Mouse (Mus musculus) MEL (cell line): Measurements from ENCODE around the gene Glt28d2.

Experiments used
- CHD1 ChIP-seq: IDR thresholded peaks from 2 replicates; pipeline ENCODE4 v1.6.1; 2012; ENCODE audit warnings: low read depth, mild to moderate bottlenecking, inconsistent platforms, low read length, improper control_type of control experiment
- CTCF ChIP-seq, 3 experiments: IDR thresholded peaks in 2 of 3; conservative IDR thresholded peaks in 1 of 3; 2 replicates each; pipeline ENCODE4 v1.5.1; 2011 to 2012; ENCODE audit warnings: low read length in 3 of 3, low read depth in 2 of 3, mild to moderate bottlenecking in 2 of 3, improper control_type of control experiment in 1 of 3, inconsistent platforms in 1 of 3, mixed read lengths in 1 of 3, moderate library complexity in 1 of 3; ENCODE audit not compliant: control insufficient read depth in 1 of 3, insufficient read depth in 1 of 3, poor library complexity in 1 of 3, severe bottlenecking in 1 of 3
- EP300 ChIP-seq, 2 experiments: IDR thresholded peaks; 2 replicates each; pipeline ENCODE4 v1.6.1; 2011; ENCODE audit warnings: improper control_type of control experiment in 2 of 2, low read length in 2 of 2, low read depth in 1 of 2, mild to moderate bottlenecking in 1 of 2
- NELFE ChIP-seq: IDR thresholded peaks from 2 replicates; pipeline ENCODE4 v1.6.1; 2011; ENCODE audit warnings: low read depth, low read length, improper control_type of control experiment
- POLR2A ChIP-seq, 2 experiments: IDR thresholded peaks; 2 replicates each; pipeline ENCODE4 v1.6.1; 2011 to 2012; ENCODE audit warnings: low read length in 2 of 2, mild to moderate bottlenecking in 2 of 2, control low read depth in 1 of 2, improper control_type of control experiment in 1 of 2, low read depth in 1 of 2, moderate library complexity in 1 of 2; ENCODE audit not compliant: control insufficient read depth in 1 of 2, insufficient read depth in 1 of 2, poor library complexity in 1 of 2
- POLR2AphosphoS5 ChIP-seq: IDR thresholded peaks from 2 replicates; pipeline ENCODE4 v1.6.1; 2012; ENCODE audit warnings: low read depth, borderline replicate concordance, mild to moderate bottlenecking, inconsistent platforms, low read length, moderate library complexity, mixed read lengths
- UBTF ChIP-seq: IDR thresholded peaks from 2 replicates; pipeline ENCODE4 v1.6.1; 2012; ENCODE audit warnings: low read depth, mild to moderate bottlenecking, inconsistent platforms, low read length, improper control_type of control experiment, moderate library complexity, borderline replicate concordance; ENCODE audit not compliant: insufficient read depth
- USF1 ChIP-seq: IDR thresholded peaks from 2 replicates; pipeline ENCODE4 v1.6.1; 2014; ENCODE audit warnings: low read depth, mild to moderate bottlenecking, inconsistent platforms, low read length, improper control_type of control experiment, moderate library complexity

DNA sequence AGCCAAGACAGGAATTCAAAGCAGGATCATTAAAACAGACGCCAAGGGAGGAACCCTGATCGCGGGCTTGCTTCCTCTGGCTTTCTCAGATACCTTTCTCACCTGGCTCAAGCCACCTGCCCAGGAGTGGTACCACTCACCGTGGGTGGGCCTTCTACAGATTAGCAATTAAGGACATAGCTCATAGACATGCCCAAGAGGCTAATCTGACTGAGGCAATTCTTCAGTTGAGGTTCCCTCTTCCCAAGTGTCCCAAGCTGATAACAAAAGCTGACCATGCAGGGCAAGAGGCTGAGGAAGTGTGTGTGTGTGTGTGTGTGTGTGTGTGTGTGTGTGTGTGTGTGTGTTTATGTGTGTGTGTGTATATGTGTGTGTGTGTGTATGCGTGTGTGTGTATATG lies 31.4 kb downstream of the Glt28d2 start:
- TF ChIP-seq UBTF (no peak), POLR2AphosphoS5 (no peak), CTCF (IDR thresholded peaks at IDR 0.05 in 2 of 3, conservative IDR thresholded peaks at IDR 0.05 in 1 of 3; ENCODE audit: control insufficient read depth in 1 of 3, insufficient read depth in 1 of 3, low read depth in 2 of 3, low read length in 3 of 3, poor library complexity in 1 of 3, severe bottlenecking in 1 of 3) (no peak), USF1 (no peak), NELFE (no peak), CHD1 (no peak), EP300 (IDR thresholded peaks at IDR 0.05; ENCODE audit: low read depth in 1 of 2, low read length in 2 of 2) (no peak), POLR2A (IDR thresholded peaks at IDR 0.05; ENCODE audit: control insufficient read depth in 1 of 2, insufficient read depth in 1 of 2, low read depth in 1 of 2, low read length in 2 of 2, poor library complexity in 1 of 2) (no peak)
